Mouse (Mus musculus): ENCODE data around the gene Gpr183.

DNA sequence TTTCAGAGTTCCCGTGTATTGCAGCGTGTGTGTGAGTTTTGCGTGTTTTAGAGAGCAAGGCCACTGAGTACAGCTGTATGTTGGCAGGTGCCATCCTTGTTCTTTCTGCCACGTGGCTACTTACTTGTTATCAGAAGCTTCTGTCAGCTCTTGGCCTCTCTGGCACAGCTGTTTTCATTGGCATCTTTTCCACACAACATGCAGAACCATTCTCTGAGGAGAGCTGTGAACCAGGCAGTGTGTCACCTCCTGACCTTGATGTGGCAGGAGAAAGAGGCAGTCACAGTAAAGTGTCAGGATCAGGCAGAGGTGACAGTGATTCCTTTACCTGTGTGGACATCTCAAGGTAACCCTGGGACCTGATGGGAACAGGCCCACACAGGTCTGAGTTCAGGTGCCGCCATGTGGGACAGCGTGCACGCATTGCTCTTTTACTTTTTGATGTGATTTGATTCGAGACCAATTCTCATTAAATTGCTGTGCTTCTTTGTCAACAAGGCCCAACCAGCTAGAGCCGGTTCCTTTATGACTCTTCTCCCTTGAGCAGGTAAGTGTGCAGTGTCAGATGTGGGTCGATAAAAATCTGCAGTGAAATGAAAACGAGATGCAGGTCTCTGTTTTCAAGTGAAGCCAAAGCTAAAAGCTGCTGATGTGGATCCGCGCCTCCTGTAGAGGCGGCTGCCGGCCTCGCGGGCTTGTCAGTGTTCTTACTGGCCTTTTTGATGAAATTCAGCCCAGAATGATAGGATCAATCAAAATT, 35.5 kb upstream of the Gpr183 start:
- TF ChIP-seq CTCF (IDR thresholded peaks at IDR 0.05; ENCODE audit: borderline replicate concordance, control insufficient read depth, extremely low read depth, insufficient read depth, low read length, poor library complexity) (no peak), POLR2A (IDR thresholded peaks at IDR 0.05; ENCODE audit: control insufficient read depth, extremely low read depth, insufficient read depth, low read length, poor library complexity) (no peak)

Data from thymus, adult 2 months (tissue).